8 mouse cellular contexts compared by ENCODE assay signal in genomic region chr6:72438862-72439354, GRCm38 (mm10). TPM values are rescaled to one million over a fixed set of nuclear protein-coding genes. Genes with fewer than 3 reads are reported as not detected.
DNase-seq lines count a peak whose midpoint lies in the region; ATAC-seq lines count a peak whose summit lies in the region.

No protein-coding gene starts in this region.

- H3K9me3 ChIP-seq in forebrain, embryonic 15.5 days = no peaks in the 10 kb centered on the region
- H3K9me3 ChIP-seq in lung, embryonic 15.5 days = no peaks in the 10 kb centered on the region

- H3K4me2 ChIP-seq in forebrain, embryonic 15.5 days (replicated peaks) = peak overlapping the region; percentile 72
- H3K4me2 ChIP-seq in lung, embryonic 15.5 days = peak overlapping the region; percentile 78

- H3K9ac ChIP-seq in forebrain, embryonic 15.5 days (replicated peaks) = peak overlapping the region; percentile 100
- peak overlapping the region; percentile 100 for H3K9ac ChIP-seq in lung, embryonic 15.5 days

- peaks cover 44% of the 10 kb centered on the region for H3K4me1 ChIP-seq in forebrain, embryonic 15.5 days
- H3K4me1 ChIP-seq in lung, embryonic 15.5 days = peaks cover 21% of the 10 kb centered on the region; the same call in 1 of the 2 replicates

- peak overlapping the region; percentile 100 for H3K4me3 ChIP-seq in forebrain, embryonic 15.5 days
- peak overlapping the region; percentile 95 for H3K4me3 ChIP-seq in lung, embryonic 15.5 days

- intact Hi-C loops in heart, postnatal 36 days (cut with DNase I) = loop anchor here (1.0 to 2.0 kb wide), 2 partner anchors 73 to 96 kb away; no protein-coding TSS in a partner anchor

- peak overlapping the region; percentile 99 for H3K27ac ChIP-seq in forebrain, embryonic 15.5 days (replicated peaks)
- H3K27ac ChIP-seq in lung, embryonic 15.5 days = peak overlapping the region; percentile 99

- WGBS in forebrain, embryonic 15.5 days = under 1% methylated on average over 55 of the region's 57 CpGs
- WGBS in lung, embryonic 15.5 days = under 1% methylated on average over 51 of the region's 57 CpGs

- DNase-seq in ES-CJ7 (ENCODE audit: low read depth, low spot score) = peak; percentile 90
- DNase-seq in cerebellum, adult 11 months = peak; percentile 90
- peak; percentile 92 to 93 for DNase-seq in heart, postnatal 36 days
- peak; percentile 65 for DNase-seq in layer of hippocampus, adult 9-10 months (ENCODE audit: low spot score)
- peak; percentile 75 for DNase-seq in ovary, adult 18-20 months (ENCODE audit: low spot score)
- DNase-seq in thymus, postnatal 0 days (ENCODE audit: low spot score) = peak; percentile 83

- peak; percentile 21 for ATAC-seq in forebrain, embryonic 15.5 days (replicated peaks)
- ATAC-seq in lung, embryonic 15.5 days (ENCODE audit: borderline replicate concordance, extremely low read depth, low FRiP score, low TSS enrichment) = peak; percentile 67

- H3K27me3 ChIP-seq in forebrain, embryonic 15.5 days = no peaks in the 10 kb centered on the region
- no peaks in the 10 kb centered on the region for H3K27me3 ChIP-seq in lung, embryonic 15.5 days

- H3K36me3 ChIP-seq in forebrain, embryonic 15.5 days = peaks cover 35% of the 10 kb centered on the region
- H3K36me3 ChIP-seq in lung, embryonic 15.5 days = peaks cover 38% of the 10 kb centered on the region

RNA-seq across cellular contexts. Expression of gene Mat2a, which starts 0.5 kb away (rescaled TPM):
- 359 and 376 TPM in 2 replicates for polyA plus RNA-seq in forebrain, embryonic 15.5 days (2015; fragmentation: Nextera tagmentation; extraction: Ambion mirVana)
- 100 to 1,000 TPM in 1 of 2 experiments, 10 to 100 TPM in 1; 81.3 to 164 TPM for total RNA-seq in heart, postnatal 36 days (2021)
- 333 and 355 TPM in 2 replicates for polyA plus RNA-seq in lung, embryonic 15.5 days (2015; fragmentation: Nextera tagmentation; extraction: Ambion mirVana)
- polyA plus RNA-seq in thymus, postnatal 0 days (2015; fragmentation: Nextera tagmentation; extraction: Ambion mirVana) = 356 and 359 TPM in 2 replicates

RNA-seq across cellular contexts. Expression of gene Ggcx, which starts 24.8 kb away (rescaled TPM):
- 14.0 and 16.5 TPM in 2 replicates for polyA plus RNA-seq in forebrain, embryonic 15.5 days (2015; fragmentation: Nextera tagmentation; extraction: Ambion mirVana)
- 10 to 100 TPM; 31.1 to 31.7 TPM for total RNA-seq in heart, postnatal 36 days (2021)
- polyA plus RNA-seq in lung, embryonic 15.5 days (2015; fragmentation: Nextera tagmentation; extraction: Ambion mirVana) = 36.5 and 40.0 TPM in 2 replicates
- 7.0 and 7.3 TPM in 2 replicates for polyA plus RNA-seq in thymus, postnatal 0 days (2015; fragmentation: Nextera tagmentation; extraction: Ambion mirVana)

RNA-seq across cellular contexts. Expression of gene Vamp8, which starts 48.4 kb away (rescaled TPM):
- 14.5 and 15.0 TPM in 2 replicates for polyA plus RNA-seq in forebrain, embryonic 15.5 days (2015; fragmentation: Nextera tagmentation; extraction: Ambion mirVana)
- 10 to 100 TPM; 75.7 to 81.5 TPM for total RNA-seq in heart, postnatal 36 days (2021)
- polyA plus RNA-seq in lung, embryonic 15.5 days (2015; fragmentation: Nextera tagmentation; extraction: Ambion mirVana) = 179 and 194 TPM in 2 replicates
- polyA plus RNA-seq in thymus, postnatal 0 days (2015; fragmentation: Nextera tagmentation; extraction: Ambion mirVana) = 160 and 167 TPM in 2 replicates

RNA-seq across cellular contexts. Expression of gene Vamp5, which starts 58.6 kb away (rescaled TPM):
- 8.9 and 9.4 TPM in 2 replicates for polyA plus RNA-seq in forebrain, embryonic 15.5 days (2015; fragmentation: Nextera tagmentation; extraction: Ambion mirVana)
- 10 to 100 TPM; 67.4 to 72.6 TPM for total RNA-seq in heart, postnatal 36 days (2021)
- polyA plus RNA-seq in lung, embryonic 15.5 days (2015; fragmentation: Nextera tagmentation; extraction: Ambion mirVana) = 34.5 and 37.5 TPM in 2 replicates
- polyA plus RNA-seq in thymus, postnatal 0 days (2015; fragmentation: Nextera tagmentation; extraction: Ambion mirVana) = 24.7 and 29.0 TPM in 2 replicates

Comparison
In these comparisons a context has a peak if more than half of its experiments do, and no peak if none do; other contexts are left out.
1. Peak in every context shown above with its lines: DNase-seq, ATAC-seq, H3K4me3 ChIP-seq and H3K27ac ChIP-seq.
2. RNA of gene Vamp8, which starts 48.4 kb away (polyA plus RNA-seq): 179 to 194 TPM in lung, embryonic 15.5 days and 160 to 167 TPM in thymus, postnatal 0 days; 14.5 to 15.0 TPM in forebrain, embryonic 15.5 days; every median in the first group is over 10 times any median in the second.